Mouse (Mus musculus): ENCODE results near the gene Nek9. TPM values are rescaled to one million over a fixed set of nuclear protein-coding genes. Genes with fewer than 3 reads are reported as not detected.

Nek9 gene
- polyA plus RNA-seq, 1 experiment from 2014 or later, result 11.5 TPM

DNA sequence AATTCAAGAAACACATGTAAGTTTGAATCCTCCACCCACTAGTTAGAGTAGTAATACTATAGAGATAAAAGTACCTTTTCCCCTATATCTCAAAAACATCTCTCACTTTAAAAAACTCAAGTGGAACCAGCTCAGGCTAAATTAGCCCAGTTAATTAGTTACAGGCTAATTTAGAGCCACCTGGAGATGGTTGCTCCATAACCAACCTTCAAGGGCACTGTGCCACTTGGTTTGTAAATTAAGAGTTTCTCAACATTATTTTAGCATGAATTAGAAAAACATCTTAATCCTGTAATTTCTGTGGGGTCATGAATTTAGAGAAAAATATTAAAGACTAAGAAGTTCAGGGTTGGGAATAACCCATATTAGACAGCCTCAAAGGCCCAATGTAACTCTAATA, 47.6 kb downstream of the Nek9 start:
- Histone ChIP-seq H3K27me3 (replicated peaks; ENCODE audit: insufficient read depth, low read length) (no peaks in the 10 kb centered on the region), H3K27ac (ENCODE audit: low read length) (no peak overlapping the region), H3K4me2 (replicated peaks; ENCODE audit: low read depth, low read length) (no peak overlapping the region), H3K4me1 (ENCODE audit: insufficient read depth, low read depth, low read length) (peaks cover 4% of the 10 kb centered on the region; the same call in 1 of the 2 replicates), H3K9ac (replicated peaks; ENCODE audit: low read depth) (no peak overlapping the region), H3K36me3 (ENCODE audit: insufficient read depth, low read length) (no peaks in the 10 kb centered on the region), H3K9me3 (ENCODE audit: low read length) (no peaks in the 10 kb centered on the region), H3K4me3 (ENCODE audit: low read depth, low read length) (no peak overlapping the region)
- DNase-seq (ENCODE audit: low spot score) (no peak), ATAC-seq (no peak)
- TF ChIP-seq EP300 (IDR thresholded peaks at IDR 0.05) (no peak), CTCF (IDR thresholded peaks at IDR 0.05) (no peak)

DNA sequence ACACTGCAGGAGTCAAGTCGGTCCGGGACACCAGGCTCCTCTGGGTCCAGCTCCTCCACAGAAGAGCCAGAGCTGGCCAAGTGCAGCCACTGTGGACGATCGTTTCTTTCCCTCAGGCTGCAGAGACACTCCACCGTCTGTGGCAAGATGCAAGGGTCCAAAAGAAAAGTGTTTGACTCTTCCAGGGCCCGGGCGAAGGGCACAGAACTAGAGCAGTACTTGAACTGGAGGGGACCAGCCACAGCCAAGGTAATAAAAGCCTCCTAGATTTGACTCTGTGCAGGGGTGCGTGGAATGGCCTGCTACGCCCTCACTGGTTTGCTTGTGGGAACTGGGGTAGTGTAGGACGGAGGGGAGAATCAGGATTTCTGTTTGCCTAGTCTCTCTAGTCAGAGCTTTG, 48.5 kb downstream of the Nek9 start:
- Histone ChIP-seq H3K9ac (replicated peaks; ENCODE audit: low read depth) (no peak overlapping the region), H3K9me3 (ENCODE audit: low read length) (no peaks in the 10 kb centered on the region), H3K27me3 (replicated peaks; ENCODE audit: insufficient read depth, low read length) (no peaks in the 10 kb centered on the region), H3K4me2 (replicated peaks; ENCODE audit: low read depth, low read length) (no peak overlapping the region), H3K4me1 (ENCODE audit: insufficient read depth, low read depth, low read length) (peaks cover 4% of the 10 kb centered on the region; the same call in 1 of the 2 replicates), H3K36me3 (ENCODE audit: insufficient read depth, low read length) (no peaks in the 10 kb centered on the region), H3K27ac (ENCODE audit: low read length) (no peak overlapping the region), H3K4me3 (ENCODE audit: low read depth, low read length) (no peak overlapping the region)
- DNase-seq (ENCODE audit: low spot score) (no peak), ATAC-seq (no peak)
- 77% methylated on average over 10 of the region's 10 CpGs for WGBS
- TF ChIP-seq EP300 (IDR thresholded peaks at IDR 0.05) (no peak), CTCF (IDR thresholded peaks at IDR 0.05) (no peak)

DNA sequence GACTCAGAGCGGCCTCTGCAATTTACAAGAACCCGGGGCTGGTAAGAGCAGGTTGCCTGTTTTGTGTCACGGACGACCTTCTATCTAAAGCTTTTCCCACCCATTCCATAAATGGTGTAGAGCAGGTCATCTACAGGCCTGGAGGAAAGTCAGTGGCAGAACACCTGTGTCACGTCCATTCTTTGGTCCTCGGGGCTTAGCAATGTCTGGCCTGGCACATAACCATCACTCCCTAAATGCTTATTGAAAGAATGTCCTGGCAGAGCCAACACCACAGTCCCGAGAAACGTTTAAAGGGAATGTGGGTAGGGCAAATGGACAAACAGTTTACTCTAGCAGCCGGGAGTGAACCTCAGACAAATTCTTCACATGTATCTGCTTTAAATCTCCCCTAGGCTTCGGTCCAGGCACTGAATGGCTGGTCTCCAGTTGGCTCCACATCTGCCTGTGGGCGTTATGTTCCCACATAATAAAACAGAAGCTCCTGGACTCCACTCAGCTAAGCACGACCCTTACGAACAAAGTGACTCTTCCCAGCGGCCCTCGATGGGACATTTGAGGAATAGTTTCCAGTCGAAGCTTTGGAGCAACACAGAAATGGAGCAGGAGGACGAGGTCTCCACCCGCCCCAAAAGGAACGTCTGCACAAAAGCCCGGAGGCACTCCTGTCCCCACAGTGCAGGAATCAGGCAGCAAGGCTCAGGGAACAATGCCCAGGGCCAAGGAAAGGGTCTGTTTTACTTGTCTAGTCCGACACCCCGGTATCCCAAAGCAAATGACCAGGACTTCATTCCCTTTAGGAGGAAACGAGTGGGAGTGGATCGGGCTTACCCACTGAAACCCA, 49.8 kb downstream of the Nek9 start:
- WGBS, result 48% methylated on average over 24 of the region's 24 CpGs
- TF ChIP-seq CTCF (IDR thresholded peaks at IDR 0.05), result no peak
- TF ChIP-seq EP300 (IDR thresholded peaks at IDR 0.05), result no peak
- Histone ChIP-seq H3K36me3 (ENCODE audit: insufficient read depth, low read length) (no peaks in the 10 kb centered on the region), H3K4me3 (ENCODE audit: low read depth, low read length) (peak overlapping the region; percentile 46; the same call in 1 of the 2 replicates), H3K4me2 (replicated peaks; ENCODE audit: low read depth, low read length) (peak overlapping the region; percentile 77), H3K27ac (ENCODE audit: low read length) (peak overlapping the region; percentile 71), H3K4me1 (ENCODE audit: insufficient read depth, low read depth, low read length) (peaks cover 4% of the 10 kb centered on the region; the same call in 1 of the 2 replicates), H3K9ac (replicated peaks; ENCODE audit: low read depth) (peak overlapping the region; percentile 23; the same call in 1 of the 2 replicates), H3K9me3 (ENCODE audit: low read length) (no peaks in the 10 kb centered on the region), H3K27me3 (replicated peaks; ENCODE audit: insufficient read depth, low read length) (no peaks in the 10 kb centered on the region)
- DNase-seq (ENCODE audit: low spot score), result peak; percentile 71
- ATAC-seq, result peak; percentile 47

DNA sequence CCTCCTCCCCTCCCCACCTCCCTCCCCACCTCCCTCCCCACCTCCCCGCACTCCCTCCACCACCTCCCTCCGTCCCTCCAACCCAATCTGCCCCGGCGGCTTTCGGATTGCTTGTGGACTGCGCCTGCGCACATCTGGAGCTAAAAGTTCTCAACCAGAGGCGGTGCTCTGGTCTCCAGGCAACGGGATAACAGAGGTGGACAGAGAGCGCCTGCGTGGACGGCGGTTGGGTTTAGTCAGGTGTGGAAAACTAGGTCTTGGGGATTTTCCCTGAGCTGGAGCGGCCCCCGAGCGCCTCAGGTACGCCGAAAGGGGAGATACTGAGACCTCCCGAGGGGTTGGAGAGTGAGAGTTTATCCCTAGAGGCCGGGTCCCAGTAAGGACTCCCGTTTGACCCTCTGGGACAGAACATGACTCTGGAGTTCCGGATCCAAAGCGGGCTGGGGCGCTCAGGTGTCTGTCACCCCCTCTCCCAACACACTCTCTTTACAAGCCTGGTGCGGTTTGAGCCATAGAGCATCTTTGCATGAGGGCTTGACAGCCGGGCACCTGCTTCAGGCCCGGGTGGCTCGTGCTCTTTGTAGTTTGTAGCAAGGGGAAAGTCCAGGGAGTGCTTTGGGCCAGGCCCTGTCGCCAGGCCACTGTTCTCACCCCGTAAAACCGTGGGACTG, 50.5 kb downstream of the Nek9 start, which contains the start of gene Zc2hc1c:
Zc2hc1c (plus strand) TSS at position 106 of the 671 bp plus-strand sequence.
- ATAC-seq (peak; percentile 90), DNase-seq (ENCODE audit: low spot score) (peak; percentile 97)
- Histone ChIP-seq H3K27me3 (replicated peaks; ENCODE audit: insufficient read depth, low read length) (no peaks in the 10 kb centered on the region), H3K4me1 (ENCODE audit: insufficient read depth, low read depth, low read length) (peaks cover 4% of the 10 kb centered on the region; the same call in 1 of the 2 replicates), H3K27ac (ENCODE audit: low read length) (peak within 1 kb of the TSS; percentile 71), H3K4me3 (ENCODE audit: low read depth, low read length) (peak within 1 kb of the TSS; percentile 46), H3K36me3 (ENCODE audit: insufficient read depth, low read length) (no peaks in the 10 kb centered on the region), H3K9me3 (ENCODE audit: low read length) (no peaks in the 10 kb centered on the region), H3K9ac (replicated peaks; ENCODE audit: low read depth) (peak within 1 kb of the TSS; percentile 46), H3K4me2 (replicated peaks; ENCODE audit: low read depth, low read length) (peak within 1 kb of the TSS; percentile 77)
- TF ChIP-seq EP300 (IDR thresholded peaks at IDR 0.05) (no peak), CTCF (IDR thresholded peaks at IDR 0.05) (no peak)
- 4% methylated on average over 30 of the region's 31 CpGs for WGBS

DNA sequence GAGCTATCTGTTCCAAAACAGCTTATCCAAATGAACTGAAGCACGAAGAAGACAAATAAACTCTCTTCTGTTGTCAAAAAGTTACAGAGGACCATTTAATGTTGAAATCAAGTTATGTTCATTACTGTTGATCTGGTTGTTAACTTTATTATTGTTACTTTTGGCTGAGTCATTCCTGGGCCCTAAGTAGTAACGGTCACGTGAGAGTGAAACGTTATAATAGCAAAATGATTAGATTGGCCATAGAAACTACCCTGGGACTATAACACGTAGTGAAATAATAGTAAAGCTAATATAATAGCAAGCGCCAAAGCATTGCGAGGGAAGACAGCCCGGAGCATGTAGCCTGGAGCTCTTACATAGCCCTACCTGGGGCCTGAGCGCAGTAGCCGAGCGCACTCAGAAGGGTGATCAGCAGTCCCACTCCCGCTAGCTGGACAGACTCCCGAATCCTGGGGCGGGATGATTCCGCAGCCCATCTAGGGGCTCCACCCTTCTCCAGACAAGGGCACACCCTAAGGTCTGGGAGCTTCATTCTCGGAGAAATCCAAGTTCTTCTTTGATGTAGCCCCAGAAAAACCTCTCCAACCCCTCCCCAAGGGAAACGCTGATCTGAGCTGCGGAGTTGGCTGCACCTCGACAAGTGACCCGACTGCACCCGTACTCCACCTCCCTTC, 51.2 kb downstream of the Nek9 start, which contains the start of gene Acyp1:
Acyp1 (minus strand) TSS at position 630 of the 677 bp plus-strand sequence.
- Histone ChIP-seq H3K9ac (replicated peaks; ENCODE audit: low read depth) (peak within 1 kb of the TSS; percentile 46), H3K27ac (ENCODE audit: low read length) (peak within 1 kb of the TSS; percentile 71), H3K4me3 (ENCODE audit: low read depth, low read length) (peak within 1 kb of the TSS; percentile 46), H3K27me3 (replicated peaks; ENCODE audit: insufficient read depth, low read length) (no peaks in the 10 kb centered on the region), H3K36me3 (ENCODE audit: insufficient read depth, low read length) (no peaks in the 10 kb centered on the region), H3K9me3 (ENCODE audit: low read length) (no peaks in the 10 kb centered on the region), H3K4me2 (replicated peaks; ENCODE audit: low read depth, low read length) (peak within 1 kb of the TSS; percentile 77), H3K4me1 (ENCODE audit: insufficient read depth, low read depth, low read length) (peaks cover 4% of the 10 kb centered on the region; the same call in 1 of the 2 replicates)
- DNase-seq (ENCODE audit: low spot score), result peak; percentile 45
- WGBS, result 11% methylated on average over 21 of the region's 21 CpGs
- no peak for TF ChIP-seq EP300 (IDR thresholded peaks at IDR 0.05)
- TF ChIP-seq CTCF (IDR thresholded peaks at IDR 0.05), result no peak
- peak; percentile 59 for ATAC-seq

DNA sequence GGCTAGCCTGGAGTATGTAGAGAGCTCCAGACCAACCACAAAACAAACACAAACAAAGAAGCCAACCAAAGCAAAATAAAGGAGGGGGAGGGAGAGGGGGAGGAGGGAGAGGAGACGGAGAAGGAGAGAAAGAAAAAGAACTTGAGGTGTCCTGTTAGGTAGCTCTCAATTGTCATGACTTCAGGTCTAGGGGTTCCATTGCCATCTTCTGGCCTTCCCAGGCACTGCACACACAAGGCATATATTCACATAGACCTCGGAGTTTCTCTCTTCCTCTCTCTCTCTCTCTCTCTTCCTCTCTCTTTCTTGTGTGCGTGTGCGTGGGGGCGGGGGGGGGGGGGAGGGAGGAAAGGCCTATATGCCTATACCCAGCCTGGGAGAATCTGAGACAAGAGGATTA, 52.2 kb downstream of the Nek9 start:
- Histone ChIP-seq H3K36me3 (ENCODE audit: insufficient read depth, low read length) (no peaks in the 10 kb centered on the region), H3K9ac (replicated peaks; ENCODE audit: low read depth) (no peak overlapping the region), H3K9me3 (ENCODE audit: low read length) (no peaks in the 10 kb centered on the region), H3K4me1 (ENCODE audit: insufficient read depth, low read depth, low read length) (peaks cover 4% of the 10 kb centered on the region; the same call in 1 of the 2 replicates), H3K4me3 (ENCODE audit: low read depth, low read length) (no peak overlapping the region), H3K27ac (ENCODE audit: low read length) (no peak overlapping the region), H3K27me3 (replicated peaks; ENCODE audit: insufficient read depth, low read length) (no peaks in the 10 kb centered on the region), H3K4me2 (replicated peaks; ENCODE audit: low read depth, low read length) (no peak overlapping the region)
- DNase-seq (ENCODE audit: low spot score), result peak; percentile 58
- no peak for ATAC-seq
- peak; percentile 70 for TF ChIP-seq CTCF (IDR thresholded peaks at IDR 0.05)
- no peak for TF ChIP-seq EP300 (IDR thresholded peaks at IDR 0.05)
- 29% methylated on average over 2 of the region's 5 CpGs for WGBS
